Mouse (Mus musculus): ENCODE results near the gene Entr1. TPM values are rescaled to one million over a fixed set of nuclear protein-coding genes. Genes with fewer than 3 reads are reported as not detected.

The Entr1 gene
- polyA plus RNA-seq, 1 experiment from 2014 or later: 74.9 TPM

DNA sequence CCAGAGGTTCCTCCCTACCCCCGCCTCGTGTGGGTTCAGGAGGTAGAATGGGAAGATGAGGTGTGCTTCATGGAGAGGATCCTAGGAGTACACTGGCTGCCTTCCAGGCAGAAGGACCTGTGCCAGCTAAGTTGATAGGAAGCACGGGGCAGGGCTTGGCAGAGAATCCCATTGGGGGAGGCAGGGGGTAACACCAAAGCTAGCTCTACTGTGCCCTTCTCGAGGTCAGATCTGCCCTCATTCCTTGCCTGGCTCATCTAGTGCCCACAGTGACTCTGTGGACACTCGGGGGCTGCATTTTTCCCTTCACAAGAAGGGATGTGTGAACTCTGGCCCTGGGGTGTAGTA lies 49.9 kb downstream of the Entr1 start:
- WGBS (ENCODE audit: insufficient replicate concordance): 79% methylated on average over 5 of the region's 5 CpGs

DNA sequence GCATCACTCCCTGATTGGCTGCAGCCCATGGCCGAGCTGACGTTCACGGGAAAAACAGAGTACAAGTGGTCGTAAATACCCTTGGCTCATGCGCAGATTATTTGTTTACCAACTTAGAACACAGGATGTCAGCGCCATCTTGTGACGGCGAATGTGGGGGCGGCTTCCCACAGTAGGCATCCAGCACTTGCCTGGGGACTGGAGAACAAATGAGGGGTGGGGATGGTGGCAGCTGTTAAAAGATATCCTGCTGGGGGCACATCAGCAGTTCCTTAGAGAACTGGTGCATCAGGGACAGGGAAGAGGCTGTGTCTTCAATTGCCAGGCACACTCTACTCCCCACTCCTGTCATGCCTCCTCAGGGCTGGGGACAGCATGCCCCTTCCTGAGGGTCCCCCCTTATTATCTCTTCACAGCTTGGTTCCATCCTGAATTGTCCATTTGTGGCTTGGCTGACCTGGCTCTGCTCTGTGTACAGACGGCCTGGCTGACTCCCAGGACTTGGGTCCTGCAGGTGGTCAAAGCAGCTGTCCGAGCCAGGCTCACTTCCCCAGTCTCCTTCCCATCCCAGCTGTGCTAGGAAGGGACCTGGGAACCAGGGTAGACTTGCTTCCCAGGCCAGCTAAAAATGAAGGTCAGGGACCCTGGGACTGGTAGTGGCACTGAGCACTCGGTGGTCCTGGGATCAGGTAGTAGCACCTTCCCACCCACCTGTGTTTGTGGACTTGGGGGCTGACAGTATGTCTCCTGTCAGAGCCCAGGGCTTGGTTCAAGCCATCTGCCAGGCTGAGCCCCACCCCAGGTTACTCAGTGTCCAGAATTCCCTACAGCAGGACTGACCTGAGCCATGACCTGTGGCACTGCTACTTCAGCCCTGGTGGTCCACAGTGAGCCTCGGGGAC lies 50.6 kb downstream of the Entr1 start:
- H3K27me3 ChIP-seq (replicated peaks): no peaks in the 10 kb centered on the region
- no peaks in the 10 kb centered on the region for H3K9me3 ChIP-seq (replicated peaks)
- WGBS (ENCODE audit: insufficient replicate concordance): 72% methylated on average over 10 of the region's 13 CpGs
- peaks cover 26% of the 10 kb centered on the region for H3K4me1 ChIP-seq
- no peak overlapping the region for H3K4me2 ChIP-seq
- no peak overlapping the region for H3K9ac ChIP-seq
- H3K4me3 ChIP-seq: no peak overlapping the region
- H3K36me3 ChIP-seq: 0 out of 2 replicates have a peak, but pooled peaks cover 6% of the 10 kb centered on the region
- no peak overlapping the region for H3K27ac ChIP-seq
- no peak for ATAC-seq

More for the DNA sequence above, 49.9 kb downstream of the Entr1 start:
- peaks cover 26% of the 10 kb centered on the region for H3K4me1 ChIP-seq
- ATAC-seq: no peak
- H3K4me2 ChIP-seq: no peak overlapping the region
- no peak overlapping the region for H3K4me3 ChIP-seq
- no peaks in the 10 kb centered on the region for H3K9me3 ChIP-seq (replicated peaks)
- no peak overlapping the region for H3K27ac ChIP-seq
- no peaks in the 10 kb centered on the region for H3K27me3 ChIP-seq (replicated peaks)
- H3K9ac ChIP-seq: no peak overlapping the region
- 0 out of 2 replicates have a peak, but pooled peaks cover 6% of the 10 kb centered on the region for H3K36me3 ChIP-seq

Other genes starting within 250 kb of the Entr1 start
- 0.22 TPM in 1 of 2 replicates, not detected in the other for gene Lhx3, start 181.0 kb downstream of the Entr1 start, polyA plus RNA-seq (2016; fragmentation: Nextera tagmentation; extraction: Ambion mirVana)
- 11.6 and 11.7 TPM in 2 replicates for gene Qsox2, start 151.8 kb downstream of the Entr1 start, polyA plus RNA-seq (2016; fragmentation: Nextera tagmentation; extraction: Ambion mirVana)
- 0.01 and 0.02 TPM in 2 replicates for gene Ccdc187, start 94.8 kb downstream of the Entr1 start, polyA plus RNA-seq (2016; fragmentation: Nextera tagmentation; extraction: Ambion mirVana)
- 8.1 and 8.6 TPM in 2 replicates for gene Gpsm1, start 73.8 kb downstream of the Entr1 start, polyA plus RNA-seq (2016; fragmentation: Nextera tagmentation; extraction: Ambion mirVana)
- gene Dnlz, start 37.2 kb downstream of the Entr1 start, polyA plus RNA-seq (2016; fragmentation: Nextera tagmentation; extraction: Ambion mirVana): 16.1 and 17.0 TPM in 2 replicates
- 1.2 and 1.3 TPM in 2 replicates for gene Card9, start 28.4 kb downstream of the Entr1 start, polyA plus RNA-seq (2016; fragmentation: Nextera tagmentation; extraction: Ambion mirVana)
- gene Snapc4, start 8.7 kb downstream of the Entr1 start, polyA plus RNA-seq (2016; fragmentation: Nextera tagmentation; extraction: Ambion mirVana): 20.6 and 24.7 TPM in 2 replicates
- gene Pmpca, start within 50 bp of the Entr1 start, polyA plus RNA-seq (2016; fragmentation: Nextera tagmentation; extraction: Ambion mirVana): 108 and 110 TPM in 2 replicates
- 10.1 and 12.3 TPM in 2 replicates for gene Inpp5e, start 19.9 kb upstream of the Entr1 start, polyA plus RNA-seq (2016; fragmentation: Nextera tagmentation; extraction: Ambion mirVana)
- 13.0 and 14.4 TPM in 2 replicates for gene Sec16a, start 55.9 kb upstream of the Entr1 start, polyA plus RNA-seq (2016; fragmentation: Nextera tagmentation; extraction: Ambion mirVana)
- gene Notch1, start 127.3 kb upstream of the Entr1 start, polyA plus RNA-seq (2016; fragmentation: Nextera tagmentation; extraction: Ambion mirVana): 4.1 and 4.4 TPM in 2 replicates
- gene Egfl7, start 190.7 kb upstream of the Entr1 start, polyA plus RNA-seq (2016; fragmentation: Nextera tagmentation; extraction: Ambion mirVana): 106 and 120 TPM in 2 replicates
- gene Gm20532, start 197.3 kb upstream of the Entr1 start, polyA plus RNA-seq (2016; fragmentation: Nextera tagmentation; extraction: Ambion mirVana): not detected in 2 replicates
- 26.7 and 28.7 TPM in 2 replicates for gene Agpat2, start 215.1 kb upstream of the Entr1 start, polyA plus RNA-seq (2016; fragmentation: Nextera tagmentation; extraction: Ambion mirVana)
- gene Fam69b, start 239.1 kb upstream of the Entr1 start, polyA plus RNA-seq (2016; fragmentation: Nextera tagmentation; extraction: Ambion mirVana): 4.6 and 5.5 TPM in 2 replicates

Measured in liver, embryonic 12.5 days (tissue).